Mouse (Mus musculus): ENCODE measurements around the gene Rit1. TPM values are rescaled to one million over a fixed set of nuclear protein-coding genes. Genes with fewer than 3 reads are reported as not detected.
"Not testable (repeated sequence)": the region's sequence is repeated elsewhere in the genome, so short reads cannot be mapped to it uniquely, and the experiment has no call there.

Rit1 gene
- polyA plus RNA-seq, 1 experiment from 2014 or later: 56.4 TPM

- WGBS: 88% methylated on average over 15 of the region's 15 CpGs
- no peaks in the 10 kb centered on the region for H3K27me3 ChIP-seq (replicated peaks)
- no peaks in the 10 kb centered on the region for H3K9me3 ChIP-seq
- no peak overlapping the region for H3K27ac ChIP-seq
- H3K4me3 ChIP-seq (replicated peaks): no peak overlapping the region
- no peak overlapping the region for H3K9ac ChIP-seq
- H3K4me1 ChIP-seq: no peaks in the 10 kb centered on the region
- peaks cover 5% of the 10 kb centered on the region; the same call in 1 of the 2 replicates for H3K36me3 ChIP-seq
- no peak overlapping the region for H3K4me2 ChIP-seq
- ATAC-seq (ENCODE audit: insufficient read depth, low FRiP score, low read depth): no peak
Observed at GRCm38 (mm10) chr3:88746139-88746870, 29.7 kb downstream of the Rit1 start.

- no peak overlapping the region for H3K4me3 ChIP-seq (replicated peaks)
- H3K4me2 ChIP-seq: no peak overlapping the region
- peaks cover 5% of the 10 kb centered on the region; the same call in 1 of the 2 replicates for H3K36me3 ChIP-seq
- no peaks in the 10 kb centered on the region for H3K9me3 ChIP-seq
- peak overlapping the region; percentile 62; the same call in 1 of the 2 replicates for H3K27ac ChIP-seq
- H3K27me3 ChIP-seq (replicated peaks): no peaks in the 10 kb centered on the region
- 67% methylated on average over 4 of the region's 4 CpGs for WGBS
- H3K9ac ChIP-seq: no peak overlapping the region
- H3K4me1 ChIP-seq: no peaks in the 10 kb centered on the region
- peak; percentile 95 for ATAC-seq (ENCODE audit: insufficient read depth, low FRiP score, low read depth)
Observed at GRCm38 (mm10) chr3:88746871-88747231, 30.2 kb downstream of the Rit1 start.

DNA sequence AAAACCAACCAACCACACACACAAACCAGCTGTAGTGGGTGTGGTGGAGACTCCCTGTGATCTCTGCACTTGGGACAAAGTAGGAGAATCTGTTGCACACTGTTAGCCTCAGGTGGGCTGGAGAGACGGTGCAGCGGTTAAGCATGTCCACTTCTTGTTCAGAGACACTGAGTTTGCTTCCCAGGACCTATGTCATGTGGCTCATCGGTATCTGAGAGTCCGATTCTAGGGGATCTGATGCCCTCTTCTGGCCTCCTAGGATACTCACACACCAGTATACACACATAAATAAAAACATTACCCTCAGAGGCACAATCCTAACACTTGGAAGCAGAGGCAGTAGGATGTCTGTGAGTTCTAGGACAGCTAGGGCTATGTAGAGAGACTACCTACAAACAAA is 37.6 kb downstream of the Rit1 start:
- no peak overlapping the region for H3K9ac ChIP-seq
- ATAC-seq (ENCODE audit: insufficient read depth, low FRiP score, low read depth): no peak
- no peaks in the 10 kb centered on the region for H3K27me3 ChIP-seq (replicated peaks)
- WGBS: 65% methylated on average over 4 of the region's 4 CpGs
- H3K36me3 ChIP-seq: no peaks in the 10 kb centered on the region
- peaks cover 14% of the 10 kb centered on the region for H3K4me1 ChIP-seq
- H3K4me3 ChIP-seq (replicated peaks): no peak overlapping the region
- H3K27ac ChIP-seq: no peak overlapping the region
- H3K9me3 ChIP-seq: no peaks in the 10 kb centered on the region
- H3K4me2 ChIP-seq: no peak overlapping the region

- no peak for ATAC-seq (ENCODE audit: insufficient read depth, low FRiP score, low read depth)
- no peak overlapping the region for H3K27ac ChIP-seq
- 55% methylated on average over 3 of the region's 3 CpGs for WGBS
Observed at GRCm38 (mm10) chr3:88755541-88755940, 38.9 kb downstream of the Rit1 start.

GRCm38 (mm10) chr3:88756276-88756675 is 39.6 kb downstream of the Rit1 start:
- no peaks in the 10 kb centered on the region for H3K36me3 ChIP-seq
- WGBS: 36% methylated on average over 4 of the region's 4 CpGs
- no peaks in the 10 kb centered on the region for H3K9me3 ChIP-seq
- H3K27me3 ChIP-seq (replicated peaks): no peaks in the 10 kb centered on the region
- ATAC-seq (ENCODE audit: insufficient read depth, low FRiP score, low read depth): peak; percentile 16; the same call in 1 of the 2 replicates
- 0 out of 2 replicates have a peak overlapping the region, but pooled peaks have one; percentile 1 for H3K27ac ChIP-seq
- no peak overlapping the region for H3K9ac ChIP-seq
- no peak overlapping the region for H3K4me3 ChIP-seq (replicated peaks)
- H3K4me1 ChIP-seq: peaks cover 14% of the 10 kb centered on the region
- H3K4me2 ChIP-seq: no peak overlapping the region

More at GRCm38 (mm10) chr3:88755541-88755940, 38.9 kb downstream of the Rit1 start:
- H3K36me3 ChIP-seq: no peaks in the 10 kb centered on the region
- no peaks in the 10 kb centered on the region for H3K27me3 ChIP-seq (replicated peaks)
- peaks cover 14% of the 10 kb centered on the region for H3K4me1 ChIP-seq
- no peak overlapping the region for H3K9ac ChIP-seq
- no peak overlapping the region for H3K4me3 ChIP-seq (replicated peaks)
- H3K4me2 ChIP-seq: no peak overlapping the region
- no peaks in the 10 kb centered on the region for H3K9me3 ChIP-seq

DNA sequence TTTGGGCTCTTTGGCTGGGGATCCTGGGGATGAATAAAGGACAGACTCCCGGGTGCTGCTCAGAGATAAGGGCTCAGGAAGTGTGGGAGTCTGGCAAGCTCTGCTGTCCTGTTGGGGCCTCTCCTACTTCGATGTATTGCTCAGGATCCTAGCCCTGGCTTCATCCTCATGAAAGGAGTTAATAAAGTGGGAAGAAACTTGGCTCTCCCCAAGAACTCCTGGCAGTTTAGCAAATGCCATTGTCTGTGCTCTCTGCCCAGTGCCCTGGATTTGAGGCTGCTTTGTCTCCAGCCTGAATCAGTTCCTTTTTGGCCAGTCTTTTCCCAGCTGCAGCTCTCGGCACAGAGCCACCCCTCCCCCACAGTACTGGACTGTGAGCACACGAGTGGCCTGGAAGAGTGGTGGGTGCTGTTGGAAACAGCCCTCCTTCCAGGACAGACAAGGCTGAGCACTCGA is 41.4 kb downstream of the Rit1 start:
- Histone ChIP-seq H3K27ac (peak overlapping the region; percentile 66), H3K9me3 (no peaks in the 10 kb centered on the region), H3K4me3 (replicated peaks) (no peak overlapping the region), H3K36me3 (no peaks in the 10 kb centered on the region), H3K4me1 (peaks cover 14% of the 10 kb centered on the region), H3K9ac (no peak overlapping the region), H3K27me3 (replicated peaks) (no peaks in the 10 kb centered on the region), H3K4me2 (no peak overlapping the region; the same call in 1 of the 2 replicates)
- peak; percentile 70 for ATAC-seq (ENCODE audit: insufficient read depth, low FRiP score, low read depth)
- 16% methylated on average over 5 of the region's 5 CpGs for WGBS

- Histone ChIP-seq H3K4me3 (replicated peaks) (no peak overlapping the region), H3K36me3 (no peaks in the 10 kb centered on the region), H3K9ac (no peak overlapping the region), H3K4me1 (peaks cover 14% of the 10 kb centered on the region), H3K4me2 (no peak overlapping the region), H3K9me3 (no peaks in the 10 kb centered on the region), H3K27ac (no peak overlapping the region), H3K27me3 (replicated peaks) (no peaks in the 10 kb centered on the region)
- no peak for ATAC-seq (ENCODE audit: insufficient read depth, low FRiP score, low read depth)
- WGBS: 90% methylated on average over 19 of the region's 19 CpGs
Observed at GRCm38 (mm10) chr3:88761619-88762018, 45.0 kb downstream of the Rit1 start.

DNA sequence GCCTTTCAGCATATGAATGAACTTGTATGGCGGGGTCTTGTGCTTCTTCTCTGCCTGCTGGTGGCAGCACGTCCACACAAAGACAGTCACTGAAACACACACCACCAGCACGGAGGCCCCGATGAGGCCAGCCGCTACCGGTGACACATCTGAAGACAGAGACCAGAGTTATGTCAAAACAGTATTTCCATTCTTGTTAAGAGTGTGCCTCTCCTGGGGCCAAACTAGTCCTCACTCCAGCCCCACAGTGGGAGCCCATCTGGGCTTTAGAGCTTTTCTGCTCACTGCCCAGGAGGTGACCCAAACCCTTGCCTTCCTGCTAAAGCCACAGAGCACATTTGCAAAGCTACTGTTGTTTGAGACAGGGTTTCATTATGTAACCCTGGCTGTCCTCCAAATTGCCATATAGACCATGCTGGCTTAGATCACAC is 45.8 kb downstream of the Rit1 start:
- WGBS: 67% methylated on average over 6 of the region's 6 CpGs

DNA sequence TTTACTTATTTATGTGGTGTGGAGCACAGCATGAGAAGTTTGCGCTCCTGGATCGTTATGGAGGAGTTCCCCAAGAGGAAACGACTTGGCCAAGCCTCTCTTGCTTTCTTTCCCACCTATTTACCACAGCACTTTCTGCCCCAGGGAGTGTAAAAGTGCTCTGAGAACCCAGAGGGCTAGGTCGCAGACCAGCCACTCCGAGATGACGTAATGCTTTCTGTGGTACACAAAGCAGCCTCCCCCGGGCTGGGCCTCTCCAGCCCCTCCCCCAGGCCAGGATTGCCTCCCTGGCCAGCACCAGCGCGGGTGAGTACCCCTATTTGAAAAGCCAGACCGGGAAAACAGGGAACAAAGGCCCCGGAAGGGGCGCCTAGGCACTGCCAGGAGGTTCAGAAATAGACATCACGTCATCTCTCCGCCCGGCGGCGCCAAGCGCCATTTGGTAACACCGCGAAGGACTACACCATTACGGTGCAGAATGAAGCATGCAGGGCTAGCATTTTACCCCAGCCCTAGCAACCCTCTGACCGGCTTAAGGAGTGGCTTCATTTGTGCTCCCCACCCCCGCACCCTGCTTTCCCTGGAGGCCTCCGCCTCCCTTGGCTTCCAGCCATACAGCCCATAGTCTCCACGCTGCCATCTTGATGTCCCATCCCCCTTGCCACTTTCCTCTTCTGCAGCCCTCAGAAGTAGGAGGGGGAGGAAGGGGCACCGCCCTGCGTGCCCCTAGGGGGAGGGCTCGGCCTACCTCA is 54.7 kb downstream of the Rit1 start:
- not testable (repeated sequence) for H3K4me1 ChIP-seq; H3K9ac ChIP-seq; H3K36me3 ChIP-seq; H3K27me3 ChIP-seq (replicated peaks); H3K9me3 ChIP-seq
- peak; percentile 81 for ATAC-seq (ENCODE audit: insufficient read depth, low FRiP score, low read depth)
- H3K4me3 ChIP-seq (replicated peaks): peak overlapping the region; percentile 34
- peak overlapping the region; percentile 52 for H3K4me2 ChIP-seq
- WGBS: 2% methylated on average over 22 of the region's 28 CpGs
- peak overlapping the region; percentile 61; the same call in 1 of the 2 replicates for H3K27ac ChIP-seq

More for the DNA sequence above, 45.8 kb downstream of the Rit1 start:
- Histone ChIP-seq H3K27me3 (replicated peaks) (no peaks in the 10 kb centered on the region), H3K4me1 (peaks cover 14% of the 10 kb centered on the region), H3K4me3 (replicated peaks) (no peak overlapping the region), H3K9ac (no peak overlapping the region), H3K36me3 (no peaks in the 10 kb centered on the region), H3K27ac (no peak overlapping the region), H3K4me2 (no peak overlapping the region), H3K9me3 (no peaks in the 10 kb centered on the region)
- no peak for ATAC-seq (ENCODE audit: insufficient read depth, low FRiP score, low read depth)

DNA sequence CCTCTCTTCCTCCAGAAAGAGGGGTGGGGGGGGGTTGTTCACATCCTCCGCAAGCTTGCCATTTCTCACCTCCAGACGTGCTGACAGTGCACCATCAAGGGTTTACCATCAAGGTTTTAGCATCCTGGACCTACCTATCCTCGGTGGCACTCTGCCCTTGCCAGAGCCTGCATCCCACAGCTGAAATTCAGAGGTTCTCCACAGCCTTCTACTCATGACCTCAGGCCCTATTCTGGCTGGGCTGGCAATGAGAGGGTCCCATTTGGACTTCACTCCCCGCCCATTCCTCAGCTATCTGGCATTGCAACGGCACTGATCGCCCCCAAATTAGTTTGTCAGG is 55.3 kb downstream of the Rit1 start:
- H3K4me1 ChIP-seq; H3K9me3 ChIP-seq; H3K36me3 ChIP-seq; H3K27me3 ChIP-seq (replicated peaks); ATAC-seq (ENCODE audit: insufficient read depth, low FRiP score, low read depth); H3K9ac ChIP-seq: not testable (repeated sequence)
- Histone ChIP-seq H3K4me2 (peak overlapping the region; percentile 52), H3K27ac (peak overlapping the region; percentile 61; the same call in 1 of the 2 replicates), H3K4me3 (replicated peaks) (peak overlapping the region; percentile 34)
- 11% methylated on average over 3 of the region's 6 CpGs for WGBS

DNA sequence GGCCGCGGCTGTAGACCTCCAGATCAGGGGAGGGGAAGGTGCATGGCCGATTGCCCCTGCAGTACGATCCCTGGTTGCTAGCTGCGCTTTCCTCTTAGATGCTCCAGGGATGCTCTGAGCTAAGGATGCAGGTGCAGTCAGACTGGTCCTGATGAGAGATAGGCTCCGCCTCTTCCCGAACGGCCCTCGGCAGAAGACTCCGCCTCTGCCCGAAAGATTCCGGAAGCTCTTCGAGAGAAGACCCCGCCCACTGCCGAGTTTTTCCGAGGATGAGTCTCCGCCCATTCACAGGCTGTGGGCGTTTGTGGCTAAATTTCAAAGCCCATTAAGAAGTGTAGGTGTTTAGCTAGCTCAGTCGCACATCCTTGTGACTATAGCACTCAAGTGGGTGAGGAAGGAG is 55.8 kb downstream of the Rit1 start:
- ATAC-seq (ENCODE audit: insufficient read depth, low FRiP score, low read depth): peak; percentile 40; the same call in 1 of the 2 replicates
- not testable (repeated sequence) for H3K4me3 ChIP-seq (replicated peaks); H3K36me3 ChIP-seq; H3K27me3 ChIP-seq (replicated peaks); H3K9ac ChIP-seq; H3K4me1 ChIP-seq; H3K27ac ChIP-seq; H3K9me3 ChIP-seq
- WGBS: under 1% methylated on average over 16 of the region's 19 CpGs
- peak overlapping the region; percentile 30; the same call in 1 of the 2 replicates for H3K4me2 ChIP-seq

GRCm38 (mm10) chr3:88773163-88773562 is 56.5 kb downstream of the Rit1 start:
- H3K4me3 ChIP-seq (replicated peaks); H3K9ac ChIP-seq; H3K4me2 ChIP-seq; ATAC-seq (ENCODE audit: insufficient read depth, low FRiP score, low read depth); H3K27ac ChIP-seq; H3K9me3 ChIP-seq; H3K27me3 ChIP-seq (replicated peaks); H3K36me3 ChIP-seq; H3K4me1 ChIP-seq: not testable (repeated sequence)
- WGBS: 81% methylated on average over 6 of the region's 6 CpGs

Data from stomach, embryonic 15.5 days (tissue).